Mouse (Mus musculus): ENCODE data around the gene Ephx4.

- no peak for TF ChIP-seq POLR2A (IDR thresholded peaks at IDR 0.05; ENCODE audit: insufficient read depth, low read length)
- TF ChIP-seq EP300 (IDR thresholded peaks at IDR 0.05; ENCODE audit: insufficient read depth, low read depth, low read length) = no peak
- TF ChIP-seq CTCF (IDR thresholded peaks at IDR 0.05; ENCODE audit: low read depth, low read length) = no peak
These were observed 29.3 kb upstream of the Ephx4 start for GRCm38 (mm10) chr5:107373256-107373655.
